Mouse (Mus musculus) heart, embryonic 14.5 days (tissue): ENCODE results near the gene Tmem235. TPM values are rescaled to one million over a fixed set of nuclear protein-coding genes. Genes with fewer than 3 reads are reported as not detected.
A peak's percentile ranks its signal among the peaks of the same experiment; 100 is the strongest.
"Not testable (repeated sequence)": the region's sequence is repeated elsewhere in the genome, so short reads cannot be mapped to it uniquely, and the experiment has no call there.

ENCODE experiments used
- ATAC-seq: fragments of 200-750 bp; cut with Nextera tagmentation; 2 replicates; pipeline ENCODE4 v1.8.0; 2017; ENCODE audit warnings: low read depth, moderate TSS enrichment; ENCODE audit not compliant: insufficient number of reproducible peaks, insufficient read depth, low FRiP score
- H3K27ac ChIP-seq, 2 experiments: fragments of 200-500 bp in 1 of 2; fragments of 300-500 bp in 1 of 2; sonication (generic) in 1 of 2; replicated peaks in 1 of 2; 2 replicates each; pipeline ENCODE4 v1.5.1; 2012 to 2014; ENCODE audit warnings: low read depth in 2 of 2, low read length in 2 of 2, control low read depth in 1 of 2, mild to moderate bottlenecking in 1 of 2, mixed read lengths in 1 of 2; ENCODE audit not compliant: control insufficient read depth in 1 of 2, insufficient read depth in 1 of 2
- H3K27me3 ChIP-seq: fragments of 300-500 bp; sonication (generic); 2 replicates; pipeline ENCODE4 v1.6.1; 2014; ENCODE audit warnings: mild to moderate bottlenecking, low read length, control low read depth; ENCODE audit not compliant: control insufficient read depth, insufficient read depth
- H3K36me3 ChIP-seq: fragments of 300-500 bp; sonication (generic); 2 replicates; pipeline ENCODE4 v1.6.1; 2014; ENCODE audit warnings: mild to moderate bottlenecking, control low read depth, low read length, mixed read lengths; ENCODE audit not compliant: control insufficient read depth, insufficient read depth
- H3K4me1 ChIP-seq, 2 experiments: fragments of 200-500 bp in 1 of 2; fragments of 300-500 bp in 1 of 2; sonication (generic) in 1 of 2; 2 replicates each; pipeline ENCODE4 v1.6.1; 2012 to 2014; ENCODE audit warnings: low read length in 2 of 2, control low read depth in 1 of 2, mixed read lengths in 1 of 2; ENCODE audit not compliant: control insufficient read depth in 2 of 2, insufficient read depth in 2 of 2
- H3K4me2 ChIP-seq: fragments of 300-500 bp; sonication (generic); 2 replicates; pipeline ENCODE4 v1.6.1; 2014; ENCODE audit warnings: mild to moderate bottlenecking, low read length
- H3K4me3 ChIP-seq, 2 experiments: fragments of 200-500 bp in 1 of 2; fragments of 300-500 bp in 1 of 2; sonication (generic) in 1 of 2; 2 replicates each; pipeline ENCODE4 v1.5.1; 2012 to 2014; ENCODE audit warnings: low read length in 2 of 2, mild to moderate bottlenecking in 2 of 2, control low read depth in 1 of 2, low read depth in 1 of 2, moderate library complexity in 1 of 2; ENCODE audit not compliant: control insufficient read depth in 1 of 2, insufficient read depth in 1 of 2
- H3K9ac ChIP-seq: fragments of 300-500 bp; sonication (generic); 2 replicates; pipeline ENCODE4 v1.6.1; 2014; ENCODE audit warnings: mild to moderate bottlenecking, low read length
- H3K9me3 ChIP-seq: fragments of 300-500 bp; sonication (generic); 2 replicates; pipeline ENCODE4 v1.6.1; 2016; ENCODE audit warnings: low read length, control low read depth; ENCODE audit not compliant: control insufficient read depth
- WGBS: fragments of 180-500 bp; shearing (Covaris S2); extraction: QIAGEN DNeasy Blood & Tissue Kit; methylation state at CpG from one replicate; pipeline ENCODE4 v1.1.7; 2014; 5-methylcytosine and 5-hydroxymethylcytosine counted together
- polyA plus RNA-seq: library from polyadenylated mRNA; unstranded; fragments of >200 nt; fragmentation: Nextera tagmentation; extraction: Ambion mirVana; gene quantifications from 2 replicates; pipeline ENCODE4 v1.2.1, GENCODE M21; 2014

Gene Tmem235
- polyA plus RNA-seq, 1 experiment from 2014 or later: not detected

DNA sequence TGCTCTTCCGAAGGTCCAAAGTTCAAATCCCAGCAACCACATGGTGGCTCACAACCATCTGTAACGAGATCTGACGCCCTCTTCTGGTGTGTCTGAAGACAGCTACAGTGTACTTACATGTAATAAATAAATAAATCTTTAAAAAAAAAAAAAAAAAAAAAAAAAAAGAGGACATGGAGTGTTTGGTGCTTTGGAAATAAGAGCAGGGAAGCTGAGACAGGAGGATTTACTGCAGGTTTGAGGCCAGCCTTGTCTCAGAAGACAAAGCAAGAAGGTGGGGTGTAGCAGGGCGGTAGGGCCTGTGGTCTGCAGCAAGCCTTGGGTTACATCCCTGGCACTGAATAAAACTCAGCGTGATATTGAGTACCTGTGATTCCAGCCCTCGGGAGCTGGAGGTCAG lies 27.0 kb upstream of the Tmem235 start:
- H3K36me3 ChIP-seq, ATAC-seq, H3K4me2 ChIP-seq, H3K4me3 ChIP-seq, H3K27me3 ChIP-seq, H3K9me3 ChIP-seq, H3K9ac ChIP-seq, H3K27ac ChIP-seq: not testable (repeated sequence)
- 90% methylated on average over 4 of the region's 6 CpGs for WGBS
- H3K4me1 ChIP-seq: peaks cover 29 to 31% of the 10 kb centered on the region in 2 experiments

DNA sequence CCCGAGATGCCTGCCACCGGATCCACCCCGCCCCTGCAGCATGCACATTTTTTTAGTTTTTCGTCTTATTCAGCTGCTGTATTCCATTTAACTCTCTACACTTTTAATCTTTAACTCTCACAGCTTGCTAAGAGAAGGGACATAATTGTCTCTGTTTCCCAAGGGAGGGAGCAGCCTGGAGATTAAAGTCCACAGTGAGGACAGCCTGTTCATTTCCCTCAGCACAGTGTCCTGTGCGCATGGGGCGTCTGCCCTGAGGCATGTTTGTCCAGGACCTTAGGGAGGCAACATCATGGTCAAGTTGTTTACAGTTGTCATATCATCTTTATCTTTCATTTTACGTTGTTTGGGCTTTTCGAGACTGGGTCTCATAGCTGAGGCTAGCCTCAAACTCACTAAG lies 26.5 kb upstream of the Tmem235 start:
- peaks cover 26 to 27% of the 10 kb centered on the region in 2 experiments for H3K4me1 ChIP-seq
- H3K36me3 ChIP-seq: no peaks in the 10 kb centered on the region
- H3K4me3 ChIP-seq: no peak overlapping the region
- H3K4me2 ChIP-seq: no peak overlapping the region
- no peak overlapping the region for H3K9ac ChIP-seq
- H3K27me3 ChIP-seq: no peaks in the 10 kb centered on the region
- no peak overlapping the region for H3K27ac ChIP-seq
- H3K9me3 ChIP-seq: no peaks in the 10 kb centered on the region
- no peak for ATAC-seq
- WGBS: 84% methylated on average over 8 of the region's 8 CpGs

DNA sequence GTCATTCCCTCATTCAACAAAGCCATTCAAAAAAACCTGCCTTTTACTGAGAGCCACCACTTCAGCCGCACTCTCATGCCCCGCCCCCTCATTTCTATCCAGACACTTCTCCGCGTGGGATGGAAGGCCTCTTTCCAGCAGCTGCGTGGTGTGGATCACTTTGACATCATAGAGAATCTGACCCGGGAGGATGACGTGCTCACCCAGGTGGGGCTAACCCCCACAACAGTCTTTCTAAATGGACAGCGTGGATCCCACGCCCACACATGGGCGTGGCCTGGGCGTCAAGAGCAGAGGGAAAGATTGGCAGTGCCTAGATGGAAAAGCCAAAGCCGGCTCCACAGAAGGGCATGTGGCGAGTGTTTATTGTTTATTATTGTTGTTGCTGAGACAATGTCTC lies 24.2 kb upstream of the Tmem235 start:
- Histone ChIP-seq H3K4me2 (peak overlapping the region; percentile 59), H3K27ac (no peak overlapping the region), H3K27me3 (no peaks in the 10 kb centered on the region), H3K4me3 (peak overlapping the region in 1 of 2 experiments; percentile 17; a peak in 1 of 4 replicates), H3K9me3 (no peaks in the 10 kb centered on the region), H3K4me1 (peaks cover 10 to 13% of the 10 kb centered on the region in 2 experiments; a peak in 3 of 4 replicates), H3K36me3 (no peaks in the 10 kb centered on the region), H3K9ac (no peak overlapping the region)
- ATAC-seq: no peak
- WGBS: 22% methylated on average over 13 of the region's 13 CpGs

DNA sequence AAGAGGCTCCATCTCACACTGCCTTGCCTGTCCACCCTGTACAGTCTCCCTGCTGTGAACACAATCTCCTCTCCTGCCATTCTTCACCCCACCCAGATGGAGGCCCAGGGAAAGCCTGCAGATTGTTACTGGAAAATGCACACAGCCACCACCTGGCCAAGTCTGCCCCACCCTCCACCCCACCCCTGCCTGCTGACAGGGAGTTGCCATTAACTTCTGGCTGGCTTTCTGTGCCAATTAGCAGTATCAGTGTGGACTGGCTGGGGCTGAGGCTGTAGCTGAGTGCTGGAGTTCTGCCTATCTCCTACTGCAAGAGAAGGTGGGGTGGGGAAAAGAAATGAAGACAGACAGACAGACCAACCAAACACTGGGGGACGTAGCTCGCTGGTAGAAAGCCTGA lies 22.0 kb upstream of the Tmem235 start:
- Histone ChIP-seq H3K36me3 (no peaks in the 10 kb centered on the region), H3K4me3 (no peak overlapping the region), H3K4me2 (no peak overlapping the region), H3K27ac (peak overlapping the region in 1 of 2 experiments; percentile 33; a peak in 2 of 4 replicates), H3K27me3 (no peaks in the 10 kb centered on the region), H3K9me3 (no peaks in the 10 kb centered on the region), H3K9ac (peak overlapping the region; percentile 16; the same call in 1 of the 2 replicates), H3K4me1 (peaks cover 4 to 13% of the 10 kb centered on the region in 2 experiments; a peak in 3 of 4 replicates)
- WGBS: 67% methylated on average over 2 of the region's 2 CpGs
- no peak for ATAC-seq

DNA sequence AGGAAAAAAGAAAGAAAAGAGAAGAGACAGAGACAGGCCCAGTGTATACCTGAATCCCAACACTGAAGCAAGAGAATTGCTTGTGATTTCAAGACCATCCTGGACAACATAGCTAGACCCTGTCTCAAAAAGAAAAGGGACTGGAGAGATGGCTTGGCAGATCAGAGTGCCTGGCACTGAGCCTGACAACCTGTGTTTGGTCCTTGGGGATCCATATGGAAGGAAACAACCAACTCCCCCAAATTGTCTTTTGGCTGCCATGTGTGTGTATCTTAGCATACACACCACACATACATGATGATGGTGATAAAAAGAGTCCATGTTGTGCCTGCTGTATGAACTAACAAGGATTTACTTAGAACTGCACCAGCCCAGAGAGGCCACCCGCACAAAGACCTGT lies 21.5 kb upstream of the Tmem235 start:
- peak overlapping the region in 1 of 2 experiments; percentile 33; a peak in 1 of 4 replicates for H3K27ac ChIP-seq
- WGBS: 74% methylated on average over 1 of the region's 1 CpGs
- ATAC-seq: no peak

DNA sequence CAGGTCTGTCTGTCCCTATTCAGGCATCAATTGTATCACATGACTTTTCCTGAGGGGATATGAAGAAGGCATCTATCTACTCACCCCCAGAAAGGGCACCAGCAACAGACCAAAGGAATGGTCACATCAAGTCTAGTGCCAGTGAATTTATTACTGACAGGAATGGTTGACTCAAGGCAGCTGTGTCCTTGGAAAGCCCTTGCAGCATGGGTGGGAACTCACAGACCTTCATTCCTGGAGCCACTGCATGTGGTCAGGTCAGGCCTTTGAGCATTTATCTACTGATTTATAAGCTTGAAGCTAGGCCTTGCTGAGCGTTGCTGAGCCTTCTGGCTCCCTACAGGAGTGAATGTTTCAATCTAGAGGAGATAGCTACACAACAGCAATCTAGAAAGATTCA lies 19.6 kb upstream of the Tmem235 start:
- 26% methylated on average over 1 of the region's 1 CpGs for WGBS
- no peak for ATAC-seq

More for the DNA sequence above, 21.5 kb upstream of the Tmem235 start:
- H3K4me1 ChIP-seq: peaks cover 4 to 13% of the 10 kb centered on the region in 2 experiments; a peak in 3 of 4 replicates
- no peak overlapping the region for H3K9ac ChIP-seq
- no peak overlapping the region for H3K4me3 ChIP-seq
- no peak overlapping the region for H3K4me2 ChIP-seq
- no peaks in the 10 kb centered on the region for H3K9me3 ChIP-seq
- no peaks in the 10 kb centered on the region for H3K36me3 ChIP-seq
- no peaks in the 10 kb centered on the region for H3K27me3 ChIP-seq

DNA sequence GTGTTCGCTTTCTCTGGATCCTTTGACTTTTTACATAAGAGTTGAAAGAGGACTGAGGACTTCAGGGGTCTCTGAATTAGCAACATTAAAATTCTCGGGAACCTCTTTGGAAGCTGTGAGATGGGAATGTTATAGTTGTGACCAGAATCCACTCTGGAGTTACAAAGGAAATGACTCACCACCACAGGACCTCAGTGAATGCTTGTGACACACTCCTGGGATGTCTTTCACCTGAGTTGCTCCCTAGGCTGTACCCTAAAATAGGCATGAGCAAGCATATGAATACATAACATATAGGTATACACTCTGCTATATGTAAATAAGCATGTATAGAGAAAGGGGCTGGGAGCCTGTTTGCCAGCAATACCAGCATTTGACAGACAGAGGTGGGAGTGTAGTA lies 17.1 kb upstream of the Tmem235 start:
- ATAC-seq: no peak
- WGBS: 64% methylated on average over 2 of the region's 2 CpGs
- H3K9ac ChIP-seq: no peak overlapping the region

More for the DNA sequence above, 19.6 kb upstream of the Tmem235 start:
- H3K9me3 ChIP-seq: no peaks in the 10 kb centered on the region
- H3K27me3 ChIP-seq: no peaks in the 10 kb centered on the region
- H3K27ac ChIP-seq: peak overlapping the region; percentile 35 to 44
- H3K4me2 ChIP-seq: no peak overlapping the region
- no peak overlapping the region for H3K4me3 ChIP-seq
- H3K4me1 ChIP-seq: peaks cover 4 to 13% of the 10 kb centered on the region in 2 experiments; a peak in 3 of 4 replicates
- H3K36me3 ChIP-seq: no peaks in the 10 kb centered on the region
- H3K9ac ChIP-seq: no peak overlapping the region

DNA sequence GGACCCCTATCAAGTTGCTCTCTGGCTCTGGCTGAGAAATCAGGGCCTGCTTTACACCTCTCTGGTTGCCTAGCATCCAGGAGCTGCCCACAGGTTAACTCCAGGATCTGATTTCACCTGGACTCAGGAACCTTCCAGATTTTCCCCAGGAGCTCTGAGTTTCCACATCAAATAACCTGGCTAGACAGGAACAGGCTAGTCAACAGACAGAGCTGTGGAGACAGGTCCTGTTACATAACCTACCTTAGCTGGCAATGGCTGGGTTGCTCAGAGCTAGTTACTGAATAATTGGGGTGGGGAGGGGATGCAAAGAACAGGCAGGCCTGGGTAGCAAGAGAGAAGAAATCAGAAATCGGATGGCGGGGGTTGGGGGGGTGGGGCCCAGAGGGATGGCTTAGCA lies 15.6 kb upstream of the Tmem235 start:
- no peak overlapping the region for H3K4me3 ChIP-seq
- H3K4me2 ChIP-seq: no peak overlapping the region
- no peaks in the 10 kb centered on the region for H3K36me3 ChIP-seq
- H3K9ac ChIP-seq: no peak overlapping the region
- no peaks in the 10 kb centered on the region for H3K27me3 ChIP-seq
- H3K4me1 ChIP-seq: peaks cover 7 to 25% of the 10 kb centered on the region in 2 experiments; a peak in 2 of 4 replicates
- no peak overlapping the region for H3K27ac ChIP-seq
- H3K9me3 ChIP-seq: no peaks in the 10 kb centered on the region
- ATAC-seq: no peak
- 68% methylated on average over 2 of the region's 2 CpGs for WGBS

More for the DNA sequence above, 17.1 kb upstream of the Tmem235 start:
- H3K27me3 ChIP-seq: no peaks in the 10 kb centered on the region
- no peak overlapping the region for H3K27ac ChIP-seq
- peaks cover 7 to 21% of the 10 kb centered on the region in 2 experiments for H3K4me1 ChIP-seq
- no peaks in the 10 kb centered on the region for H3K36me3 ChIP-seq
- no peak overlapping the region for H3K4me2 ChIP-seq
- no peak overlapping the region for H3K4me3 ChIP-seq
- H3K9me3 ChIP-seq: no peaks in the 10 kb centered on the region
